Comparison of ENCODE assay signal across 8 mouse cellular contexts in genomic region chr4:140684141-140684871, GRCm38 (mm10). TPM values are rescaled to one million over a fixed set of nuclear protein-coding genes. Genes with fewer than 3 reads are reported as not detected.
DNase-seq lines count a peak whose midpoint lies in the region; ATAC-seq and TF ChIP-seq lines count a peak whose summit lies in the region.

No protein-coding gene starts in this region.

- H3K4me2 ChIP-seq in CH12.LX (ENCODE audit: insufficient read depth, low read depth, poor library complexity, severe bottlenecking): peak overlapping the region; percentile 70
- H3K4me2 ChIP-seq in forebrain, embryonic 15.5 days (replicated peaks): no peak overlapping the region

- in situ Hi-C loops in CH12.LX (cut with MboI; ENCODE audit: low pct_ligation_motif_present, low pct_unique_long_range_greater_than_20kb, low sequenced_read_pairs): no loop called here

- peak; percentile 91; the same call in 1 of the 2 replicates for TF ChIP-seq EP300 in CH12.LX (IDR thresholded peaks at IDR 0.05; ENCODE audit: low read length)

- H3K4me3 ChIP-seq in CH12.LX (replicated peaks in 1 of 3; ENCODE audit: low read depth in 2 of 3, low read length in 2 of 3, poor library complexity in 1 of 3): peak overlapping the region in 1 of 3 experiments; percentile 27
- peak overlapping the region; percentile 44 for H3K4me3 ChIP-seq in limb, embryonic 10.5 days
- no peak overlapping the region for H3K4me3 ChIP-seq in forebrain, embryonic 15.5 days

- 1% methylated on average over 16 of the region's 16 CpGs for WGBS in limb, embryonic 10.5 days
- WGBS in forebrain, embryonic 15.5 days: 17% methylated on average over 16 of the region's 16 CpGs

- H3K27ac ChIP-seq in CH12.LX (ENCODE audit: insufficient read depth, low read depth): peak overlapping the region; percentile 82
- peak overlapping the region; percentile 82 for H3K27ac ChIP-seq in limb, embryonic 10.5 days
- H3K27ac ChIP-seq in forebrain, embryonic 15.5 days (replicated peaks): no peak overlapping the region

- no peak for ATAC-seq in forebrain, embryonic 15.5 days (replicated peaks)

- no peak; the same call in 1 of the 2 replicates for TF ChIP-seq RAD21 in CH12.LX (IDR thresholded peaks at IDR 0.05; ENCODE audit: low read depth, low read length)

- H3K79me2 ChIP-seq in CH12.LX (replicated peaks; ENCODE audit: control insufficient read depth, extremely low read depth, insufficient read depth, poor library complexity, severe bottlenecking): no peaks in the 10 kb centered on the region

- H3K9me3 ChIP-seq in CH12.LX (replicated peaks; ENCODE audit: low read length): no peaks in the 10 kb centered on the region
- H3K9me3 ChIP-seq in limb, embryonic 10.5 days (replicated peaks): no peaks in the 10 kb centered on the region
- no peaks in the 10 kb centered on the region for H3K9me3 ChIP-seq in forebrain, embryonic 15.5 days

- no peak for TF ChIP-seq CTCF in CH12.LX (conservative IDR thresholded peaks at IDR 0.05 in 1 of 2, IDR thresholded peaks at IDR 0.05 in 1 of 2; ENCODE audit: low read depth in 2 of 2, low read length in 2 of 2)
- no peak for TF ChIP-seq CTCF in brain, embryonic 14.5 days (IDR thresholded peaks at IDR 0.05; ENCODE audit: borderline replicate concordance, extremely low read depth, insufficient read depth, insufficient read length)

- H3K9ac ChIP-seq in CH12.LX (ENCODE audit: insufficient read depth, low read depth): peak overlapping the region; percentile 46
- no peak overlapping the region for H3K9ac ChIP-seq in forebrain, embryonic 15.5 days (replicated peaks)

- H3K27me3 ChIP-seq in CH12.LX (replicated peaks): no peaks in the 10 kb centered on the region
- no peaks in the 10 kb centered on the region for H3K27me3 ChIP-seq in limb, embryonic 10.5 days (ENCODE audit: low read depth, poor library complexity, severe bottlenecking)
- no peaks in the 10 kb centered on the region for H3K27me3 ChIP-seq in forebrain, embryonic 15.5 days

- no peaks in the 10 kb centered on the region for H3K36me3 ChIP-seq in CH12.LX (replicated peaks in 1 of 2; ENCODE audit: control insufficient read depth in 1 of 2, insufficient read depth in 1 of 2, low read length in 1 of 2)
- H3K36me3 ChIP-seq in limb, embryonic 10.5 days: no peaks in the 10 kb centered on the region
- no peaks in the 10 kb centered on the region for H3K36me3 ChIP-seq in forebrain, embryonic 15.5 days

- peaks cover 22 to 59% of the 10 kb centered on the region in 2 experiments for H3K4me1 ChIP-seq in CH12.LX (ENCODE audit: control insufficient read depth in 1 of 2, insufficient read depth in 2 of 2)
- peaks cover 44% of the 10 kb centered on the region for H3K4me1 ChIP-seq in limb, embryonic 10.5 days
- H3K4me1 ChIP-seq in forebrain, embryonic 15.5 days: peaks cover 7% of the 10 kb centered on the region; the same call in 1 of the 2 replicates

- peak; percentile 91 for DNase-seq in CH12.LX (ENCODE audit: extremely low read depth)
- peak; percentile 44 for DNase-seq in brain, embryonic 14.5 days (ENCODE audit: low read depth)
- DNase-seq in heart, adult 9 months (ENCODE audit: low spot score in 2 of 2): peak; percentile 71 to 76
- DNase-seq in limb, embryonic 10.5 days (ENCODE audit: low spot score): peak; percentile 88
- peak; percentile 75 for DNase-seq in mesoderm, embryonic 11.5 days (ENCODE audit: low read depth, low spot score)
- no peak for DNase-seq in cerebellum, adult 11-12 months
- no peak for DNase-seq in adrenal gland, postnatal 25 days

- dilution Hi-C loops in CH12.LX (cut with MboI; ENCODE audit: extremely low pct_ligation_motif_present, extremely low pct_unique_long_range_greater_than_20kb, low sequenced_read_pairs): no loop called here

- TF ChIP-seq POLR2A in CH12.LX (IDR thresholded peaks at IDR 0.05; ENCODE audit: low read depth, low read length): peak; percentile 46; the same call in 1 of the 2 replicates
- no peak for TF ChIP-seq POLR2A in brain, embryonic 14.5 days (IDR thresholded peaks at IDR 0.05; ENCODE audit: borderline replicate concordance, extremely low read depth, insufficient read depth, insufficient read length, poor library complexity, severe bottlenecking)

TF ChIP-seq in CH12.LX, 34 proteins besides CTCF, POLR2A, EP300 and RAD21 (continues in another document):
- TF ChIP-seq CHD1 (IDR thresholded peaks at IDR 0.05; ENCODE audit: low read depth, low read length) (peak; percentile 62; the same call in 1 of the 2 replicates), CHD2 (IDR thresholded peaks at IDR 0.05; ENCODE audit: low read length) (peak; percentile 84), HCFC1 (IDR thresholded peaks at IDR 0.05; ENCODE audit: low read depth, low read length) (no peak), SIN3A (IDR thresholded peaks at IDR 0.05; ENCODE audit: low read length) (peak; percentile 93), TBP (conservative IDR thresholded peaks at IDR 0.05; ENCODE audit: low read depth, low read length) (0 out of 2 replicates have a peak, but pooled peaks have one; percentile 27), ZMIZ1 (IDR thresholded peaks at IDR 0.05; ENCODE audit: low read depth, low read length) (peak; percentile 51; the same call in 1 of the 2 replicates), ZKSCAN1 (IDR thresholded peaks at IDR 0.05; ENCODE audit: borderline replicate concordance, low read depth, low read length) (no peak), RCOR1 (conservative IDR thresholded peaks at IDR 0.05; ENCODE audit: low read depth, low read length) (peak; percentile 92), TCF12 (IDR thresholded peaks at IDR 0.05; ENCODE audit: low read depth, low read length) (peak; percentile 98), USF2 (conservative IDR thresholded peaks at IDR 0.05; ENCODE audit: low read depth, low read length) (peak; percentile 55), MXI1 (IDR thresholded peaks at IDR 0.05; ENCODE audit: low read depth, low read length) (peak; percentile 97), MYC (IDR thresholded peaks at IDR 0.05; ENCODE audit: low read depth, low read length) (peak; percentile 100), JUN (IDR thresholded peaks at IDR 0.05; ENCODE audit: insufficient read depth, low read depth, low read length) (peak; percentile 81; the same call in 1 of the 2 replicates), ZNF384 (IDR thresholded peaks at IDR 0.05; ENCODE audit: low read depth, low read length) (no peak), MAZ (IDR thresholded peaks at IDR 0.05; ENCODE audit: low read depth, low read length) (peak; percentile 99), KAT2A (IDR thresholded peaks at IDR 0.05; ENCODE audit: insufficient replicate concordance, low read length) (no peak), POLR2AphosphoS2 (IDR thresholded peaks at IDR 0.05; ENCODE audit: low read depth, low read length) (no peak), NRF1 (IDR thresholded peaks at IDR 0.05; ENCODE audit: low read depth, low read length) (peak; percentile 22), MAFK (IDR thresholded peaks at IDR 0.05; ENCODE audit: insufficient replicate concordance, low read length) (no peak; the same call in 1 of the 2 replicates), SMC3 (IDR thresholded peaks at IDR 0.05; ENCODE audit: low read depth, low read length) (no peak), GABPA (IDR thresholded peaks at IDR 0.05; ENCODE audit: insufficient replicate concordance, low read depth, low read length) (no peak), NELFE (IDR thresholded peaks at IDR 0.05; ENCODE audit: low read depth, low read length) (peak; percentile 33; the same call in 1 of the 2 replicates), IRF4 (IDR thresholded peaks at IDR 0.05; ENCODE audit: low read depth, low read length) (peak; percentile 71), MAX (IDR thresholded peaks at IDR 0.05; ENCODE audit: low read length) (peak; percentile 99), UBTF (IDR thresholded peaks at IDR 0.05; ENCODE audit: low read depth, low read length) (no peak), MEF2A (IDR thresholded peaks at IDR 0.05; ENCODE audit: borderline replicate concordance, low read depth, low read length) (peak; percentile 94), JUND (conservative IDR thresholded peaks at IDR 0.05; ENCODE audit: low read depth, low read length) (peak; percentile 42; the same call in 1 of the 2 replicates), ZC3H11A (IDR thresholded peaks at IDR 0.05; ENCODE audit: low read depth, low read length) (no peak), BHLHE40 (IDR thresholded peaks at IDR 0.05; ENCODE audit: low read depth, low read length) (peak; percentile 87), PAX5 (IDR thresholded peaks at IDR 0.05; ENCODE audit: low read length) (no peak), USF1 (IDR thresholded peaks at IDR 0.05; ENCODE audit: low read depth, low read length) (peak; percentile 60), E2F4 (IDR thresholded peaks at IDR 0.05; ENCODE audit: insufficient replicate concordance, low read depth, low read length) (no peak)

RNA-seq across cellular contexts. Expression of gene Rcc2, which starts 16.0 kb away (rescaled TPM):
- 244 and 249 TPM in 2 replicates for total RNA-seq in CH12.LX (2012; rRNA removed)
- total RNA-seq in CH12.LX (2014; rRNA removed): 187 TPM in 2 replicates
- 319 and 348 TPM in 2 replicates for polyA plus RNA-seq in CH12.LX (2012; ENCODE audit: insufficient read length, low read depth)
- polyA plus RNA-seq in brain, embryonic 14.5 days (2012; rRNA removed): 104 and 106 TPM in 2 replicates
- polyA plus RNA-seq in limb, embryonic 10.5 days (2016; fragmentation: Nextera tagmentation; extraction: Ambion mirVana): 70.6 and 95.2 TPM in 2 replicates
- total RNA-seq in adrenal gland, postnatal 25 days (2021): 82.0 and 87.5 TPM in 2 replicates
- 36.1 and 51.2 TPM in 2 replicates for polyA plus RNA-seq in forebrain, embryonic 15.5 days (2015; fragmentation: Nextera tagmentation; extraction: Ambion mirVana)

RNA-seq across cellular contexts. Expression of gene Arhgef10l, which starts 18.5 kb away (rescaled TPM):
- 4.5 and 5.9 TPM in 2 replicates for total RNA-seq in CH12.LX (2012; rRNA removed)
- 9.7 and 10.2 TPM in 2 replicates for total RNA-seq in CH12.LX (2014; rRNA removed)
- 14.6 and 15.8 TPM in 2 replicates for polyA plus RNA-seq in CH12.LX (2012; ENCODE audit: insufficient read length, low read depth)
- 43.4 and 45.9 TPM in 2 replicates for polyA plus RNA-seq in brain, embryonic 14.5 days (2012; rRNA removed)
- 13.2 and 17.1 TPM in 2 replicates for polyA plus RNA-seq in limb, embryonic 10.5 days (2016; fragmentation: Nextera tagmentation; extraction: Ambion mirVana)
- total RNA-seq in adrenal gland, postnatal 25 days (2021): 10.0 and 16.6 TPM in 2 replicates
- 24.5 and 26.9 TPM in 2 replicates for polyA plus RNA-seq in forebrain, embryonic 15.5 days (2015; fragmentation: Nextera tagmentation; extraction: Ambion mirVana)

RNA-seq across cellular contexts. Expression of gene Padi6, which starts 58.1 kb away (rescaled TPM):
- total RNA-seq in CH12.LX (2012; rRNA removed) (not detected in 2 replicates), CH12.LX (2014; rRNA removed) (not detected in 2 replicates)
- polyA plus RNA-seq in CH12.LX (2012; ENCODE audit: insufficient read length, low read depth): 0.25 TPM in 1 of 2 replicates, not detected in the other
- polyA plus RNA-seq in brain, embryonic 14.5 days (2012; rRNA removed): 0.04 TPM in 1 of 2 replicates, not detected in the other
- polyA plus RNA-seq in limb, embryonic 10.5 days (2016; fragmentation: Nextera tagmentation; extraction: Ambion mirVana): not detected in 2 replicates
- total RNA-seq in adrenal gland, postnatal 25 days (2021): 0.15 TPM in 1 of 2 replicates, not detected in the other
- 0.06 and 0.10 TPM in 2 replicates for polyA plus RNA-seq in forebrain, embryonic 15.5 days (2015; fragmentation: Nextera tagmentation; extraction: Ambion mirVana)

Comparison
In these comparisons a context has a peak if more than half of its experiments do, and no peak if none do; other contexts are left out.
1. DNase-seq: peak in CH12.LX (single experiment), brain, embryonic 14.5 days (single experiment), heart, adult 9 months (2 of 2), limb, embryonic 10.5 days (single experiment) and mesoderm, embryonic 11.5 days (single experiment); none in cerebellum, adult 11-12 months (single experiment) and adrenal gland, postnatal 25 days (single experiment).